Mouse (Mus musculus) forebrain, embryonic 10.5 days (tissue): ENCODE results near the gene Polr3g. TPM values are rescaled to one million over a fixed set of nuclear protein-coding genes. Genes with fewer than 3 reads are reported as not detected.
"Not testable (repeated sequence)": the region's sequence is repeated elsewhere in the genome, so short reads cannot be mapped to it uniquely, and the experiment has no call there.

ENCODE experiments used
- DNase-seq: peaks from one replicate; pipeline ENCODE4 v3.0.0-alpha.2; 2017; ENCODE audit warnings: low spot score; ENCODE audit errors: extremely low spot score
- H3K27ac ChIP-seq: fragments of 300-500 bp; sonication (generic); 2 replicates; pipeline ENCODE4 v1.5.1; 2016; ENCODE audit warnings: mild to moderate bottlenecking
- H3K27me3 ChIP-seq: fragments of 300-500 bp; sonication (generic); 2 replicates; pipeline ENCODE4 v1.6.1; 2016; ENCODE audit warnings: mild to moderate bottlenecking; ENCODE audit not compliant: poor library complexity, severe bottlenecking
- H3K36me3 ChIP-seq: fragments of 300-500 bp; sonication (generic); replicated peaks from 2 replicates; pipeline ENCODE4 v1.6.1; 2016; ENCODE audit warnings: mild to moderate bottlenecking, moderate library complexity
- H3K4me1 ChIP-seq: fragments of 300-500 bp; sonication (generic); 2 replicates; pipeline ENCODE4 v1.6.1; 2016
- H3K4me3 ChIP-seq: fragments of 300-500 bp; sonication (generic); 2 replicates; pipeline ENCODE4 v1.5.1; 2016; ENCODE audit warnings: mild to moderate bottlenecking, moderate library complexity
- H3K9me3 ChIP-seq: fragments of 300-500 bp; sonication (generic); 2 replicates; pipeline ENCODE4 v1.6.1; 2016; ENCODE audit warnings: mild to moderate bottlenecking, moderate library complexity
- WGBS: fragments of 180-500 bp; shearing (Covaris S2); methylation state at CpG from one replicate; pipeline ENCODE4 v1.1.7; 2016; 5-methylcytosine and 5-hydroxymethylcytosine counted together
- polyA plus RNA-seq: library from polyadenylated mRNA; unstranded; fragments of >200 nt; fragmentation: Nextera tagmentation; extraction: Ambion mirVana; gene quantifications from 2 replicates; pipeline ENCODE4 v1.2.1, GENCODE M21; 2016

Gene Polr3g
- polyA plus RNA-seq, 1 experiment from 2014 or later, result 21.7 TPM

DNA sequence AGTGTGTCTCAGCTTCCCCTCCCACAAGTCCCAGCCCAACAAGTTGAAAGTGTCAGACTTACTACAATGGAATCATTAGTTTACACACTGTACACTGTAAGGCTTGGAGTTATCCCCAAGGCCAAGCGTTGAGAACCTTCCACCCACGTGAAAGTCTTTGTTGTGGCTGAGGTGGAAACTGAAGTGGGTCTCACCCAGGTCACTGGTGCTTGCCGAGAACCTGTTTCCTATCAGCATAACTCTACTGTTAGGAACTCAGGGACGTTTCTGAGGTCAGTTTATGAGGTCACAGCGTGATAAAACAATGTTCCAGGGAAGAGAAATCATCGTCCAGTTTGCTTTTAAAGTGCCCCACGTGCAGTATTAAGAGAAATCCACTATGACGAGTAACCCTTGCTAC lies 35.5 kb downstream of the Polr3g start:
- 90% methylated on average over 8 of the region's 8 CpGs for WGBS
- H3K36me3 ChIP-seq, result peaks cover 57% of the 10 kb centered on the region
- no peak overlapping the region for H3K4me3 ChIP-seq
- H3K4me1 ChIP-seq, result peaks cover 4% of the 10 kb centered on the region; the same call in 1 of the 2 replicates
- H3K9me3 ChIP-seq, result no peaks in the 10 kb centered on the region
- no peaks in the 10 kb centered on the region for H3K27me3 ChIP-seq
- H3K27ac ChIP-seq, result no peak overlapping the region
- no peak for DNase-seq

DNA sequence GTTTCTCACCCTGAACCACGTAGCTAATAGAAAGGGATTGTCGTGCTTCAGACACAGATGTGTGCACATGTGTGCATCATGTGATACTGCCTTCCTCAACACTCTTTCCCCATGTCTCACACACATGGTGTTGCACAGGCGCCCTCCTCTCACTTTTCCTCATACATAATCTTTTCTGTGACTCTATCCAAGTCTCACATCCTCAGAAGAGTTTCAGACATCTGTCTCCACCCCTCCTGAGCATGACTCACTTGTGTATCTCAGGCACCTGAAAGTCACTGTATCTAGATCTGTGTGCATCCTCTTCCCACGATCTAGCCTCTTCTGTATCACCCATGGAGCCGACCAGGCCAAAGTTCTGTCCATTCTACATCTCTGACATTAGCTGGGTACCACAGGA lies 43.1 kb downstream of the Polr3g start:
- Histone ChIP-seq H3K36me3 (peaks cover 70% of the 10 kb centered on the region), H3K4me3 (no peak overlapping the region), H3K27me3 (no peaks in the 10 kb centered on the region), H3K9me3 (no peaks in the 10 kb centered on the region), H3K27ac (no peak overlapping the region), H3K4me1 (no peaks in the 10 kb centered on the region)
- 95% methylated on average over 5 of the region's 5 CpGs for WGBS
- no peak for DNase-seq

DNA sequence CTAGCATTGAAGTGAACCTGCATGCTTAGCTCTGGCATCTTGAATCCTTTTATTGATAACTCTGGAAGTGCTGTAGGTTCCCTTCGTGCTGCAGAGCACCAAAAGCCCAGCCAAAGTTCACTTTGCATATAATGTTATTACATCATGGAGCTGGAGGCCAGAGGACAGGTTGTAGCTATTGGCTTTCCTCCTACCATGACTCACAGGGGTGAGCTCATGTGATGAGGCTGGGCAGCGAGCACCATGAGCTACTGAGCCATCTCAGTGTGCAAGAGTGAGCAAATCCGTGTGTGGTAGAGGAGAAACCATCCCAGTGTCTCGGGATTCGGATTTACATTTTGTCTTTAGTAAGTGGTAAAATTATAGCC lies 46.5 kb downstream of the Polr3g start:
- Histone ChIP-seq H3K4me3 (no peak overlapping the region), H3K9me3 (no peaks in the 10 kb centered on the region), H3K4me1 (no peaks in the 10 kb centered on the region), H3K36me3 (peaks cover 66% of the 10 kb centered on the region), H3K27me3 (no peaks in the 10 kb centered on the region), H3K27ac (no peak overlapping the region)
- 86% methylated on average over 5 of the region's 5 CpGs for WGBS
- no peak for DNase-seq

DNA sequence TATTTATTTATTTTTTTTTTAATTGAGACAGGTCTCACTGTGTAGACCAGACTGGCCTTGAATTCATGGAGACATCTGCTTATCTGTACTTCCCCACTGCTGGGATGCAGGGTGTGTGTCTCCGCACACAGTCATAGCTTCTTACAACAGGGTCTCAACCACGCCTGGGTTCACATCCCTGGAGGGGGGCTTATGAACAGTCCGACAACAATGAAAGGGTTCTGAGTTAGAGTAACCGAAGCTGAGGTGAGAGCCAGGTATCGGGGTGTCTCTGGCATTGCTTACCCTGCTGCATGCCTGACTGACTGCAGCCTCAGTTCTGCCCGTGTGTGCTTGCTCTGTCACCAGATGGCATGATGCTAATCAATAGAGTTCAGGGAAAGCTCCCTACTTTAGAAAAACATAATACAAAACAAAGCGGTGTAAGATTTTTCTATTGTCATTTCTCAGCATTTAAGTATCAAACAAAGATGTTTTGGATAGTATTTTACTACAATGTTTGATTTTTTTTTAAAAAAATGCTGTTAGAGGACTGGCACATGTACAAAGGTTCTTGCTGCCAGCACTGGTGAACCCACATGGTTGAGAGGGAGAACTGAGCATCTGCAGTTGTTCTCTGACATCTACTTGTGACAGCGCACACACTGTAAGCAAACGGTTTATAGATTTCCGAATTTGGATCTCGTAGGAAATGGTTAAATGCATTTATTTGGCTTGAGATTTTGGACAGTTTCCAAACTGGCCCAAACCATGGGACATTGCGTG lies 47.1 kb downstream of the Polr3g start:
- peaks cover 60% of the 10 kb centered on the region for H3K36me3 ChIP-seq
- no peaks in the 10 kb centered on the region for H3K9me3 ChIP-seq
- no peak for DNase-seq
- H3K4me3 ChIP-seq, result no peak overlapping the region
- no peak overlapping the region for H3K27ac ChIP-seq
- no peaks in the 10 kb centered on the region for H3K27me3 ChIP-seq
- 88% methylated on average over 12 of the region's 12 CpGs for WGBS
- peaks cover 3% of the 10 kb centered on the region for H3K4me1 ChIP-seq

DNA sequence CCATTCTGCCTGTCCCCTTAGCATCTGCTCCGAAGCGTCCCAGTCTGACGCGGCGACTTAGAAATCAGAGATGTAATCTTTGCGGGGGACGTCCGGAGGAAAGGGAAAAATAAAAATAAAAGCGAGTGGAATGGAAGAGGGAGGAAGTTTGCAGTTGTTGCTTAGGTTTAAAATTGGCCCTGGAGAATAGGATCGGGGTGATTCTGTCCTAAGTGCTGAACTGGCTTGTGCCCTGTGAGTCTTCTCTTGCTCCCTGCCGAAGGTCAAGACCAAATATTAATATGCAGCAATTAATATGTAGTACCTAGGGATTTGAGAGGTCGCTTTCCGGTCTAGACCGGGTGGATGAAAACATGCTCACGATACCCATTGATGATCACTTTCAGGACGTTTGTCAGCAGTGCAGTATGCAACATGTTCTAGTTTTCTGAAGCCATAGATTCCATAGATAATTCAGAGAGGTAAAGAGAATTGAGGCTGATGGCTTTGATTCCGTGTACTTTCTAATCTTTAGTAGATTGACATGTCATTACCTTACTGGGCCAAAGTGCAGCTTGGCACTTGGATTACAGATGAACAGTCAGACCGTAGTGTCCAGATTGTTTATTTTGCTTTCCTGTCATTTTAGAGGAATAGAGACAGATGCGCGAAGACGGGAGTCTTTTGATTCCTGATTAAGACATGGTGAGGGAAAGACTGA lies 52.6 kb downstream of the Polr3g start:
- peak overlapping the region; percentile 71 for H3K4me3 ChIP-seq
- no peak for DNase-seq
- WGBS, result 21% methylated on average over 21 of the region's 21 CpGs
- peak overlapping the region; percentile 92 for H3K27ac ChIP-seq
- H3K36me3 ChIP-seq, result peaks cover 12% of the 10 kb centered on the region; the same call in 1 of the 2 replicates
- peaks cover 27% of the 10 kb centered on the region for H3K4me1 ChIP-seq
- H3K27me3 ChIP-seq, result no peaks in the 10 kb centered on the region
- H3K9me3 ChIP-seq, result peaks cover 4% of the 10 kb centered on the region; the same call in 1 of the 2 replicates

DNA sequence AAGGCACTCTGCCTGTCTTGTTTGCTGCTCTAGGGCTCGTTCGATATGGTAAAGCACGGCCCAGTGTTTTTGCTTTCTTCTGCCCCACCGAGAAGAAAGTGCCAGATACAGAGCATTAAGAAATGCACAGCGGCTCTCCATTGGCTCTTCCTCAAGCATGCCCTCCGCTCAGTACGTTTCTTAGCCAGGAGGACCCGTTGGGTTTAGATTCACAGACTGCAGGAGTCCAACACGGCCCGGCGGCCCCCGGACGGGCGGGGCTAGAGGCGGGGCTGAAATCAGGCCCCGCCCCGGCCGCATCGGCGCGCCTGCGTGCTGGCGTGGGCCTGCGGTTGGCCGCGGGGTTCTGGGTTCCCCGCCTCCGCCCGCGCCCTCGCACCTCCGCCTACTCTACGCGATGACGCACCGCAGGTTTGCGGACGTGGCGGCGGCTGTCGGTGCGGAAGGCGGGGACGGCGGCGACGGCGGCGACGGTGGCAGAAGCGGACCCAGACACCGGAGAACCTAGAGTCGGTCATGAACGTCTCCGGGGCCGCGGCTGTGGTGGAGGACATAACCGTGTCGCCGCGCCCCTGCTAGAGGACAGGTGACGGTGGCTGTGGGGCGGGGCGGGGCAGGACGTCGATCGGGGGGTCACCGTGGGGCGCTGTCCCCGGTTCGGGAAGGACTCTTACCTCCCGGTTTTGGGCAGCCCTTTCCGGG lies 53.3 kb downstream of the Polr3g start, which contains the start of gene Lysmd3:
Gene Lysmd3, plus strand, starts transcription at position 313 of the 702 bp plus-strand sequence.
- peaks cover 27% of the 10 kb centered on the region for H3K4me1 ChIP-seq
- under 1% methylated on average over 73 of the region's 73 CpGs for WGBS

DNA sequence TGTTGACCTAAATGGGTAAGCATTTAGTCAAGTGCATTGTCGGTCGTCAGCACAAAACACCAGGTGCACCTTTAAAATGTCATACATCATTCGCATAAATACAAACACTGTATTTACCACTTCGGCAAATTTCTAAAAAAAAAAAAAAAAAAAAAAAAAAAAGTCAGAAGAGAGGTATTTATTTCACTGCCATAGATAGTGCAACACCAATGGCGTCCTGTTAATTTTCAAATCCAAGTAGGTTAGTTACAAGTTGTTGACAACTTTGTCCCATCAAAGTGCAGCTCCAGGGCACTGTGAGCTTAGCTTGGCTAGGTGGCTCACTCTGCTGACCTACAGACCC lies 53.8 kb downstream of the Polr3g start:
- Histone ChIP-seq H3K36me3 (peaks cover 12% of the 10 kb centered on the region; the same call in 1 of the 2 replicates), H3K27ac (peak overlapping the region; percentile 92), H3K9me3 (peaks cover 4% of the 10 kb centered on the region; the same call in 1 of the 2 replicates), H3K4me3 (peak overlapping the region; percentile 71), H3K27me3 (no peaks in the 10 kb centered on the region), H3K4me1 (peaks cover 27% of the 10 kb centered on the region)
- WGBS, result 11% methylated on average over 5 of the region's 5 CpGs
- no peak for DNase-seq

More for the DNA sequence above, 53.3 kb downstream of the Polr3g start, which contains the start of gene Lysmd3:
- H3K36me3 ChIP-seq, result peaks cover 12% of the 10 kb centered on the region; the same call in 1 of the 2 replicates
- peak within 1 kb of the TSS; percentile 71 for H3K4me3 ChIP-seq
- peaks cover 4% of the 10 kb centered on the region; the same call in 1 of the 2 replicates for H3K9me3 ChIP-seq
- peak within 1 kb of the TSS; percentile 92 for H3K27ac ChIP-seq
- no peaks in the 10 kb centered on the region for H3K27me3 ChIP-seq
- peak; percentile 89 for DNase-seq

DNA sequence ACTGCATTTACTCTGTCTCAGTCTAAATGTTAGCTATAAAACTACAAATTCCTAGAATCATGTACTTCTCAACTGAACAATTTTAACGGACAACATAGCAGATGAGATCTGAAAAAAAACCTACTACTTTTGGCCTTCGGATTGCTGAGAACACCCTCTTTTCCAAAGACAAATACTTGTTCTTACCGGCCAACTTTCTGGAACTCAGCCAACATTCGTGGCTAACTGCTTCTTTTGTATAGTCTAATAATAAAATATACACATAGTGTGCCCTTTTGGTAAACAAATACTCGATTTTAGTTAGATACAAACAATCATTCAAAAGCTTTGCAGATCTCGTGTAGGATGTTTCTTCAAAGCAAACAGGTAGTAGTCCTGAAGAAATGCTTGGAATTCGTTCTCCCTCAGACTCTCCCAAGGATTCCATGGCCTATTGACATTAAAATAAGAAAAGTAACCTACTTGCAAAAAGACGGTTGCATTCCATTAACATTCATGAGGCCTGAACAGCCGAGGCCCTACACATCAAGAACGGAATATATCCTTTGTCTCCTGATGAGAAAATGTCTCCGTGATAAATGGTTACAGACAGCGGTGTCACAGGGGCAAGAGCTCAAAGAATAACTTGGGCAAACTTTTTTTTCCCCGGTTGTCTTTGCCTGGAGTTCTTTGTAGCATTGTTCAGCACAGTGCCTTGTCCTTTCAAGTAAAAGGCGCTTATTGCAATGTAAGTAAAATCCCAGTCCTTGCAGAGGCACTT lies 54.5 kb downstream of the Polr3g start:
- Histone ChIP-seq H3K4me3 (peak overlapping the region; percentile 71), H3K4me1 (peaks cover 27% of the 10 kb centered on the region), H3K9me3 (peaks cover 4% of the 10 kb centered on the region; the same call in 1 of the 2 replicates), H3K27me3 (no peaks in the 10 kb centered on the region), H3K36me3 (peaks cover 8% of the 10 kb centered on the region; the same call in 1 of the 2 replicates), H3K27ac (peak overlapping the region; percentile 92)
- peak; percentile 44 for DNase-seq
- WGBS, result 20% methylated on average over 14 of the region's 14 CpGs

DNA sequence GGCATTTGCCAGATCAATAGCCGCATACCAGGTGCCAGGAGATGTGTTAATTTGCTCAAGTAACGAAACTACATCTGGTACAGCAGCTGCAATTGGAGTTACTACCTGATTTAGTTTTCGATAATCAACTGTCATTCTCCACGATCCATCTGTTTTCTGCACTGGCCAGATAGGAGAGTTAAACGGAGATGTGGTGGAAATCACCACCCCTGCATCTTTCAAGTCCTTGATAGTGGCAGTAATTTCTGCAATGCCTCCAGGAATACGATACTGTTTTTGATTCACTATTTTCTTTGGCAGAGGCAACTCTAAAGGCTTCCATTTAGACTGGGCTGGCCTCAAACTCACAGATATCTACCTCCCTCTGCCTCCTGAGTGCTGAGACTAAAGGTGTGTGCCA lies 60.4 kb downstream of the Polr3g start:
- H3K9me3 ChIP-seq, H3K36me3 ChIP-seq, H3K27me3 ChIP-seq, DNase-seq, H3K27ac ChIP-seq, H3K4me3 ChIP-seq, H3K4me1 ChIP-seq: not testable (repeated sequence)
- 82% methylated on average over 5 of the region's 6 CpGs for WGBS

DNA sequence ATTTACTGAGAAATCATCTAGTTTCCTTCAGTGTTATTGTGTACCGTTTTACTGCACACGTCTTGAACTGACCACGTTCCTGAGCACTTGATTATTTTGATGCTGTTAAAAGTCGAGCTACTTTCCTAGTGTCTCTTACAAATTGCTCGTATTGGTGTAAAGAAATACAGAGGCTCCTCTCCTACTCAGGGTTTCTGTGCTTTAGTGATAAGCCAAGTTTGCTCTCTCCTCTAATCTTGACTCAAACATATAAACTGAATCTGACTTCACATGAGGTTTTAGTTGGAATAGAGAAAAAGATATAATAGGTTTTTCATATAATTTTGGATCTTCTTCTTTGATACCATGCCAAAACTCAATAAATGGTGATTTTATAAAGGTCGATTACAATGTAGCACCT lies 64.5 kb downstream of the Polr3g start:
- no peak for DNase-seq
- WGBS, result 91% methylated on average over 6 of the region's 6 CpGs
- Histone ChIP-seq H3K4me3 (no peak overlapping the region), H3K36me3 (no peaks in the 10 kb centered on the region), H3K27me3 (no peaks in the 10 kb centered on the region), H3K27ac (no peak overlapping the region), H3K4me1 (peaks cover 18% of the 10 kb centered on the region), H3K9me3 (no peaks in the 10 kb centered on the region)

DNA sequence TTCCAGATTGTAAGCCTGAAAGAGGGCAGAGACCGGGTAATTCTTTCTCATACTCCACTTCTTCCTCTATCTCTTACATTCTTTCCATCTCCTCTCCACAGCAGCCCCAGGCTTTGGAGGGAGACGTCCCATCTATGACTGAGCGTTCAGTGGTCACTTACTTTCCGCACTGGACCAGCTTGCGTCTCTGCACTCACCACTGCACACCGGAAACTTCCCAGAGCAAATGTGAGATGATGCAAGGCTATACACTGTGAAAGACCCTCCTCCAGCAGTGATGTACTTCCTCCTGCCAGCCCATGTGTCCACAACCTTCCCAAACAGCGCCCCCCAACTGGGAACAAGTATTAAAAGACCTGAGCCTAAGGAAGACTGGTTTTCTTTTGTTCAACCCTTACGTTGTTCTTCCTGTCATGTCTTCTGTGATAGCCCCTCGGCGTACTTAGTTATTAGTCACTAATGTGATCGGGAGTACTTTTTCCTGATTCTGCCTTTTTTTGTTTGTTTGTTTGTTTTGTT lies 66.7 kb downstream of the Polr3g start:
- H3K4me3 ChIP-seq, result no peak overlapping the region
- WGBS, result 89% methylated on average over 11 of the region's 11 CpGs
- H3K9me3 ChIP-seq, result no peaks in the 10 kb centered on the region
- DNase-seq, result no peak
- no peak overlapping the region for H3K27ac ChIP-seq
- peaks cover 38% of the 10 kb centered on the region for H3K4me1 ChIP-seq
- H3K27me3 ChIP-seq, result no peaks in the 10 kb centered on the region
- H3K36me3 ChIP-seq, result no peaks in the 10 kb centered on the region
